10 mouse cellular contexts compared by ENCODE assay signal in the genomic region with DNA sequence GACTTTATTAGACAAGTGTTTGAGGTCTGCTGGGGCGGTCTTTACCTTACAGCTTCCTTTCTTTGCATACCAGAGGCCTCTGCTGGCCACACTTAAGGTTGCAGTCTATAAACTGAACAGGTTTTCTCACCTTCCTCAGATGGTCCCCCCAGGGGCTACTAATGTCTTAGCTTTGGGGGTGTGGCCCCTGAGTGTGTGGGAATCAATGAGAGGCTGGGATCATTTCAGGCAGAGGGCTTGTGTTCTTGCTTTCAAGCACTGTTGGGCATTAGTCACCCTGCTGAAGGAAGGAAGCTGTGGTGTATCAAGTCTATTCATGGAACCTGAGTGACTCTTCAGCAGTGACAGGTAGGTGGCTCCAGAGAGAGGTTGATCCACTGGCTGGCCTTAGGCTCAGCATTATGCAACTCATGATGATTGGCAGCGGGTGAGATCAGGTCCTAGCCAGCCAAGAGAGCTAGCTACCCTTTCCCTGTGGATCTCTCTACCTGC. TPM values are rescaled to one million over a fixed set of nuclear protein-coding genes. Genes with fewer than 3 reads are reported as not detected.
DNase-seq lines count a peak whose midpoint lies in the region; ATAC-seq and TF ChIP-seq lines count a peak whose summit lies in the region.
"Had no signal": no experiment of that assay in that cellular context is flagged by ENCODE, and none has a peak within 500 bp of the region (broad histone marks: within the 10 kb centered on the region; RNA-seq: fewer than 3 reads in every experiment).

No protein-coding gene starts in this region.

- H3K27me3 ChIP-seq in limb, embryonic 14.5 days (ENCODE audit: control insufficient read depth, insufficient read depth, low read length), result no peaks in the 10 kb centered on the region
- no peaks in the 10 kb centered on the region for H3K27me3 ChIP-seq in limb, embryonic 10.5 days (ENCODE audit: low read depth, poor library complexity, severe bottlenecking)
- no peaks in the 10 kb centered on the region for H3K27me3 ChIP-seq in embryonic facial prominence, embryonic 14.5 days (replicated peaks; ENCODE audit: control insufficient read depth, insufficient read depth, low read length)
- H3K27me3 ChIP-seq: embryonic facial prominence, embryonic 13.5 days; liver, embryonic 15.5 days had no signal

- DNase-seq in limb, embryonic 14.5 days (ENCODE audit: low spot score), result peak; percentile 3
- no peak for DNase-seq in limb, embryonic 10.5 days (ENCODE audit: low spot score)
- peak; percentile 75 for DNase-seq in R1 (ENCODE audit: low read depth, low spot score)
- no peak for DNase-seq in embryonic facial prominence, embryonic 14.5 days (ENCODE audit: low spot score)
- peak; percentile 57 for DNase-seq in lung, adult 2 months
- no peak for DNase-seq in adrenal gland, postnatal 25 days
- no peak for DNase-seq in testis, postnatal 10 days (ENCODE audit: low spot score)
- DNase-seq in gastrocnemius, postnatal 25 days, result no peak

- no peak for TF ChIP-seq POLR2A in limb, embryonic 14.5 days (IDR thresholded peaks at IDR 0.05; ENCODE audit: borderline replicate concordance, extremely low read depth, insufficient read depth, insufficient read length)
- TF ChIP-seq POLR2A in lung, adult 2 months (IDR thresholded peaks at IDR 0.05; ENCODE audit: borderline replicate concordance, extremely low read depth, low read depth, low read length), result no peak

- H3K27ac ChIP-seq in limb, embryonic 14.5 days (replicated peaks; ENCODE audit: low read depth, low read length), result no peak overlapping the region
- no peak overlapping the region for H3K27ac ChIP-seq in limb, embryonic 10.5 days
- no peak overlapping the region for H3K27ac ChIP-seq in embryonic facial prominence, embryonic 14.5 days (replicated peaks; ENCODE audit: low read depth, low read length)
- H3K27ac ChIP-seq: embryonic facial prominence, embryonic 13.5 days; liver, embryonic 15.5 days had no signal

- no peak overlapping the region for H3K4me2 ChIP-seq in limb, embryonic 14.5 days (replicated peaks; ENCODE audit: low read depth, low read length, severe bottlenecking)
- H3K4me2 ChIP-seq in embryonic facial prominence, embryonic 14.5 days (ENCODE audit: low read depth, low read length), result no peak overlapping the region
- H3K4me2 ChIP-seq: embryonic facial prominence, embryonic 13.5 days; liver, embryonic 15.5 days had no signal

- no peak overlapping the region for H3K4me3 ChIP-seq in limb, embryonic 14.5 days (replicated peaks; ENCODE audit: low read length)
- H3K4me3 ChIP-seq in limb, embryonic 10.5 days, result no peak overlapping the region
- no peak overlapping the region for H3K4me3 ChIP-seq in embryonic facial prominence, embryonic 14.5 days (ENCODE audit: low read depth, low read length)
- H3K4me3 ChIP-seq in lung, adult 2 months (replicated peaks; ENCODE audit: extremely low read depth, low read depth, low read length), result no peak overlapping the region
- H3K4me3 ChIP-seq: embryonic facial prominence, embryonic 13.5 days; liver, embryonic 15.5 days had no signal

- H3K4me1 ChIP-seq in limb, embryonic 14.5 days (ENCODE audit: control insufficient read depth, insufficient read depth, low read length), result no peaks in the 10 kb centered on the region
- H3K4me1 ChIP-seq in limb, embryonic 10.5 days, result no peaks in the 10 kb centered on the region
- no peaks in the 10 kb centered on the region for H3K4me1 ChIP-seq in embryonic facial prominence, embryonic 14.5 days (ENCODE audit: control insufficient read depth, insufficient read depth, low read length)
- no peaks in the 10 kb centered on the region for H3K4me1 ChIP-seq in lung, adult 2 months (ENCODE audit: control insufficient read depth, insufficient read depth, low read length)
- H3K4me1 ChIP-seq: embryonic facial prominence, embryonic 13.5 days; liver, embryonic 15.5 days had no signal

- H3K9me3 ChIP-seq in limb, embryonic 14.5 days (ENCODE audit: control insufficient read depth, low read length), result no peaks in the 10 kb centered on the region
- no peaks in the 10 kb centered on the region for H3K9me3 ChIP-seq in limb, embryonic 10.5 days (replicated peaks)
- H3K9me3 ChIP-seq in embryonic facial prominence, embryonic 14.5 days (ENCODE audit: control insufficient read depth, low read length), result no peaks in the 10 kb centered on the region
- H3K9me3 ChIP-seq: embryonic facial prominence, embryonic 13.5 days; liver, embryonic 15.5 days had no signal

- no peak overlapping the region for H3K9ac ChIP-seq in limb, embryonic 14.5 days (ENCODE audit: low read depth, low read length, severe bottlenecking)
- no peak overlapping the region for H3K9ac ChIP-seq in embryonic facial prominence, embryonic 14.5 days (ENCODE audit: low read depth, low read length)
- H3K9ac ChIP-seq: embryonic facial prominence, embryonic 13.5 days; liver, embryonic 15.5 days had no signal

- H3K36me3 ChIP-seq in limb, embryonic 14.5 days (ENCODE audit: control insufficient read depth, insufficient read depth, low read length), result no peaks in the 10 kb centered on the region
- H3K36me3 ChIP-seq in limb, embryonic 10.5 days, result no peaks in the 10 kb centered on the region
- H3K36me3 ChIP-seq in embryonic facial prominence, embryonic 14.5 days (ENCODE audit: control insufficient read depth, insufficient read depth, low read length), result no peaks in the 10 kb centered on the region
- H3K36me3 ChIP-seq: embryonic facial prominence, embryonic 13.5 days; liver, embryonic 15.5 days had no signal

- TF ChIP-seq CTCF in lung, adult 2 months (IDR thresholded peaks at IDR 0.05; ENCODE audit: insufficient read depth, low read length), result peak; percentile 37; the same call in 1 of the 2 replicates

- ATAC-seq in limb, embryonic 14.5 days (ENCODE audit: low FRiP score, low read depth), result no peak
- ATAC-seq in embryonic facial prominence, embryonic 14.5 days (ENCODE audit: low read depth), result 0 out of 2 replicates have a peak, but pooled peaks have one; percentile 37

- 31% methylated on average over 2 of the region's 2 CpGs for WGBS in limb, embryonic 14.5 days
- 34% methylated on average over 2 of the region's 2 CpGs for WGBS in limb, embryonic 10.5 days
- 35% methylated on average over 2 of the region's 2 CpGs for WGBS in embryonic facial prominence, embryonic 14.5 days
- WGBS in lung, adult 2 months, result 45% methylated on average over 2 of the region's 2 CpGs

RNA-seq across cellular contexts. Expression of a gene that starts 39.6 kb away (rescaled TPM):
- 10.4 and 11.6 TPM in 2 replicates for polyA plus RNA-seq in limb, embryonic 14.5 days (2012; rRNA removed)
- 20.3 and 20.8 TPM in 2 replicates for polyA plus RNA-seq in limb, embryonic 14.5 days (2014; fragmentation: Nextera tagmentation; extraction: Ambion mirVana)
- polyA plus RNA-seq in limb, embryonic 10.5 days (2016; fragmentation: Nextera tagmentation; extraction: Ambion mirVana), result 5.2 and 7.6 TPM in 2 replicates
- polyA plus RNA-seq in embryonic facial prominence, embryonic 14.5 days (2014; fragmentation: Nextera tagmentation; extraction: Ambion mirVana), result 21.2 and 22.6 TPM in 2 replicates
- 8.0 and 10.7 TPM in 2 replicates for polyA plus RNA-seq in lung, adult 2 months (2012; rRNA removed)
- total RNA-seq in adrenal gland, postnatal 25 days (2021), result 19.0 and 19.9 TPM in 2 replicates
- 10 to 100 TPM; 25.3 to 26.7 TPM for total RNA-seq in gastrocnemius, postnatal 25 days (2021)

Comparison
In these comparisons a context has a peak if more than half of its experiments do, and no peak if none do; other contexts are left out.
1. DNase-seq: peak in limb, embryonic 14.5 days (single experiment), R1 (single experiment) and lung, adult 2 months (single experiment); none in limb, embryonic 10.5 days (single experiment), embryonic facial prominence, embryonic 14.5 days (single experiment), adrenal gland, postnatal 25 days (single experiment), testis, postnatal 10 days (single experiment) and gastrocnemius, postnatal 25 days (single experiment).